Mouse (Mus musculus) testis, adult 2 months (tissue): ENCODE data around the gene Tpm1.

Source experiments
- CTCF ChIP-seq: fragments of 200-500 bp; IDR thresholded peaks from 2 replicates; pipeline ENCODE4 v1.5.1; 2012; ENCODE audit warnings: low read depth, mild to moderate bottlenecking, inconsistent platforms, low read length, moderate library complexity; ENCODE audit not compliant: control insufficient read depth, insufficient read depth, insufficient replicate concordance
- POLR2A ChIP-seq: fragments of 200-500 bp; IDR thresholded peaks from 2 replicates; pipeline ENCODE4 v1.6.1; 2012; ENCODE audit warnings: low read depth, mild to moderate bottlenecking, inconsistent platforms, low read length, moderate library complexity; ENCODE audit not compliant: control insufficient read depth

DNA sequence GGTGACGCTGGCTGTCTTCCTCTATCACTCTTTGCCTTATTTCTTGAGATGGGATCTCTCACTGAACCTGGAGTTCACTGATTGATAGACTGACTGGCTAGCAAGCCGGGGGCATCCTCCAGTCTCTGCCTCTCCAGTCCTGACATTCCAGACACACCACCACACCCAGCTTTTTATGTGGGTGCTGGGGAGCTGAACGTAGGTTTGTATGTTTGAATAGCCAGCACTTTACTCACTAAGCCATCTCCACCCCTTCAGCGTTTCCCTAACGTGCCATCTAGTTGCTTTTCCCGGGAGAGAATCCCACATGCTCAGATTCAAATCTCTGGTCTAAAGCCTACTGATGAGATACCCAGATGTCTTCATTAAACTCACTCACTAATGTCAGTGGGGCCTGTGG lies 59.6 kb downstream of the Tpm1 start:
- TF ChIP-seq CTCF (no peak), POLR2A (no peak)
